Mouse (Mus musculus) left cerebral cortex, adult 8-10 months (tissue): ENCODE measurements at regions not wholly inside any gene's neighbourhood (a gene's known extent, or its start where the extent isn't known, plus 50 kb on each side); places are given as distances from the start of the nearest gene placed in this dataset.

ENCODE experiments used
- DNase-seq, 2 experiments: peaks; one replicate each; pipeline ENCODE4 v3.0.0; 2022; ENCODE audit warnings: low spot score in 2 of 2

DNA sequence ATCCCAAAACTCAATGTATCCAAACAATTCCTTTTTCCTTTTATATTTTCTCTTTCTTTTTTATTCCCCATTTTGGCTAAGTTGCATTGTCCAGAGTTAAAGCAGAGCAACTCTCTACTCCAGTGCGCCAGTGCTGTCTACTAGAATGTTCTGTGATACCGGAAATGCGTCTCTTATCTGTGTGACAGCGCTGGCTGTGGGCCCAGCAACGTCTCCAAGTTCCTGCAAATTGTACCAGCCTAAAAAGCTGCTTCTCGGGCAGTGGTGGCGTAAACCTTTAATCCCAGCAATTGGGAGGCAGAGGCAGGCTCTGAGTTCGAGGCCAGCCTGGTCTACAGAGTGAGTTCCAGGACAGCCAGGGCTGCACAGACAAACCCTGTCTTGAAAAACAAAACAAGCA lies 59.4 kb downstream of the Cox18 start:
- DNase-seq = no peak

DNA sequence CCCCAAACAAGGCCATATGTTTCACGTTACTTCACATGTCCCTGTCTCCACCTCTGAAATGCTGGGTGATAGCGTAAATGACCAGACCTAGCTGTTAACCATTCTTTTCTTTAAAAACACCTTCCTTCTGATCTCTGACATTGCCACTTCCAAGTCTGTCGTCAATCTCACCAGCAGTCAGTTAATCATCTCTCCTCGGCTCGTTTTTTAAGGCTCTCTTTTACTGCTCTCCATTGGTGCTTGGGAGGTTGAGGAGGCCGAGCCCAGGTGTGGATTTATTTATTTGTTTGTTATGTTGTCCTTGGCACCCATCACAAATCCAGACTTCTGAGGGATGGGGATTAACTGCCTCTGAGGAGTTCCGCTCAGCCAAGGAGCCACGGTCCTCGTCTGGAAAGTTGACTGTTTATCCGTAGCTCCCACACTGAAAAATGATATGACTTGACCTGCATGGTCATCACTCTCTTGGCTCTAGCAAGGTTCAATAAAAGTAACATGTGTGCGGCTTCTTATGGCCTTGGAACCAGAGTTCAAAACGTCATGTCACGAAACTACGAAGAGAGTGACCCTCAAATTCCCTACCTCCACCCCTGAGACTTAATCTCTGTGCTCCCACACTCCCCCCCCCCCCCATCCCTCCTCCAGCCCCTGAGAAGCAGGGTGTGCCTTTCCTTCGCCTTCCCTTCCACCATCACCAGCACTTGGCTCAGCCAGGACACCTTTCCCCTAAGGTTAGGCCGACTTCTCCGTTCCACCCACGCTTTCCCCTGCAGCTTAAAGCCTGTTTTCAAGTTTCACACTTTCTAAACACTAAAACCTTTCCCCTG lies 60.6 kb downstream of the Cox18 start:
- DNase-seq = no peak

DNA sequence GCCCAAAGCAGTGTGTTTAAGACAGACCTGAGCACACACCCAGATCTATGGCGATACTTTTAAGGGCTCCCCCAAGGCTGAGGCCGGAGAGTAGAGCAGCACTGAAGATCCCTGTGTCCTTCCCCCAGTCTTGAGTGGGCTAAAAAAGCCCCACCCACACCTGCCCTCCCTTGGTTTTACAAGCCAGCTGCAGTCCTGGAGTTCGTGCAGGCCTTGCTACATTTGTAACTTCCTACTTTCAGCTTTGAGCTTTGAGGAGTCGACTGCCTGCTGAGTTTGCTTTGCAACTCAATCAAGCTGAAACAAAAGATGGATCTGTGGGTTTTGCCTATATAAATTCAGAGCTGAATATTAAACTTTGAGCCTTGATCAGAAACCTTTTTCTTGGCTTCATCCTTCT lies 63.5 kb downstream of the Cox18 start:
- DNase-seq = no peak

DNA sequence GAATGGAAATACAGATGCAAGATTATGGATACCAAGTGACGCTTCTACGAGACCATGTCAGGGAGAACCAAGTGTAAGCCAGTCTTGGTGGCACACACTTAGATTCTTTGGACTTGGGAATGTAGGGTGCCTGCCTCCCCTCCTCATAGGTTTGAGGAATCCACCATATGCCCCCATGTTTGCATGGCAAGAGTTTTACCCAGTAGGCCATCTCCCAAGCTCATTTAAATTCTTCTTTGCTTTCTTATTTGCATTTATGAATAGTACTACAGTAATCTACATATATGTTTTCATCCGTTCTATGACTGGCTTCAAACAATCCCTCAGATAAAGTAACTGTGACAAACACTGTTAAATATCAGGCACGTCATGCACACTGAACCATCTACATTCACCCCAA lies 67.3 kb downstream of the Cox18 start:
- DNase-seq = no peak

DNA sequence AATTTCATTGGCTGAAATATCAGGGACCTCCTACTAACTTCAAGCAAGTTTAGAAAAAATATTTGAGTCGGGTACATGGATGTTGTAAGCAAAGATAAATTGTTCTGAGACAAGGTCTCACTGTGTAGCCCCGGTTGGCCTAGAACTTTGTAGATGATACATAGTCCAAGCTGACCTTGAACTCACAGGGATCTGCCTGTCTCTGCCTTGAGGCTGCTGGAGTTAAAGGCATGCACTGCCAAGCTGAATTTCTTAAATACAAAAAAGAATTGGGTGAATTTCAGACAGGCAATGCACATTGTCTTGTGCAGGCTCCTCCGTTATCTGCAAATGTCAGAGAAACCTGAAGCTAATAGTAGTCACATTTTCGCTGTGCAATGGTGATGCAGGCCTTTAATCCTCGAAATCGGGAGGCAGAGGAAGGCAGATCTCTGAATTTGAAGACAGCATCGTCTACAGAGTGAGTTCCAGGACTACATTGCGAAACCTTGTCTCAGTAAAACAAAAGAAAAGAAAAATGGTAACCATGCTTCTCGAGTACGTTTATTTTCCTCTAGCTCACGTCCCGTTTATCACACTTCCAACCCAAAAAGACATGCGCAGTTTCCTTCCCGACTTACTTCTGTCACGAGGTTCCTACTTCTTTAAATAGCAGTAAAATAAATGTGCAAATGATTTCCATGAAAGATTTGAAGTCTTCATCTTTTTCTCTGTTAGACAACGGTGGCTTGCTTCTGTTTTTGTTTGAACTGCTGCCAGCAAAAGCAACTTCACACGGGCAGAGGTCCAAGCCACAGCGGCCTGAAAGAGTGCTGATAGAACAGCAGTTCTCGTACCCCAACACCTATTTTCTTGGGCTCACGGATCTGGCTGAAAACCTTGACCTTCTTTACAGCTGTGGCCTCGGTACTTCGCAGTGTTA lies 73.9 kb downstream of the Cox18 start:
- DNase-seq = no peak

DNA sequence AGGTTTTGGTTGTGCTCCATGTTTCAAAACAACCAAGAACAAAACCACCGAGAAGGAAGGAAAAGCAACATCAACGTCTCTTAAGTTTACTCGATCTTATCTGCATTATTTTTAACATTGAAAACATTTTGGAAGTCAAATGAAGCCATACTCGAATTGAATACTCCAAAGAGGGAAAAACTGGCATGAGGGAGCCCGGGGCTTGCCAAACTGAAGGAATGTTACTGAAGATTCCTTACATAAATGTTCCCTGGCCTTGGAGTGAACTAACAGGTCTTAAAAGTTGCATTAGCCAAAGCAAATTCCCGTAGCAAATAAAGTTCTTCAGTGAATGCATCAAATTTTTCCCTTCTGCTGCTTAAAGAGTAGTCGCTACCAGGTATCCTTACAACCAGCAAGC lies 87.8 kb downstream of the Cox18 start:
- DNase-seq = no peak

DNA sequence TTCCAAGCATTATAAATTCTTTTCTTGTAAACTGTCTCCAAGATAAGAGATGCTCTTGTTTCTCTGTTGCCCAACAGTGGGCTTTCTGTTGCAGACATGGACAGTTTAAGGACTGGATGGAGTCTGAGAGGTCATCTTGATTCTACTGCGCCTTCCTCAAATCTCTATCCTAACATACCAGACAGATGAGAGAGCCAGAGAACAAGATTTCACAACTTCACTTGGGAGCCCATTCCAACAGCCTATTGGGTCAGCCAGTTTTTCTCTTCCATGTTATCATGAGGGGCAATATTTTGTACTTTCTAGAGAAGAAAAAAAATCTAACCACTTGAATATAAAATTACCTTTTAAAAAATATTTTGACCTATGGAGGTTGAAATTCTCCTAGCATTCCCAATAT lies 116.8 kb downstream of the Cox18 start:
- no peak for DNase-seq

DNA sequence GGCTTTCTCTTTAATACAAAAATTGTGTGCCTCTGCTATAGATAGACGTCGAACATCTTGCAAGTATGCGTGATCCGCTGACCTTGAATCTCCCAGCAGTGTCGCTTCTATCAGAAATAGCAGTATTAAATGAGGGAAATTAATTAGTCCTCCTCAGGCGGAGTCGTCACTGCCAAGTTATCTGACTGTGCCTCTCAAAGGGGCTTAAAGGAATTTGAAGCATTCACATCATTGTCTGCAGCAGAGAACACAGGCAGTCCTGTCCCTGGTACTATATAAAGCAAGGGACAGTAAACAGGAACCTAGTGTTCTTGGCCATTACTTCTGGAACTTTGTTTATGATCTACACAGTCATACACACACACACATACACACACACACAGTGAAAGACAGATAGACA lies 119.1 kb downstream of the Cox18 start:
- no peak for DNase-seq

DNA sequence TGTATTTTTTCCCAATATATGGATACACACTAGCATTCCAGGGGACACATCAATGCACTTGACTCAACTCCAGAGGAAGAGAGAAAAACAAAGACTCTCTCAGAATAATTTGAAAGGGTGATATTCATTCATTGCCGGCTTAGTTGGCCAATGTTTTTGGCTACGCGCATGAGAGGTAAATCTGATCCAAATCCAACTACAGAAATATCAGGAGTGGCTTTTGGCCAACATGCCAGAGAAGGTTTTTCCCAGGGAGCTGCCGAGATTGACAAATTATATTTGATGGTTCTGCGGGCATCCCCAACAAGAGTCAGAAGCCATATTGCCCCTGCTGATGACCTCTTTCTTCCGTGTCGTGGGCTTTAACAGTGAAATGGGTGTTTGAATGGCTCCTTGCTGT lies 135.3 kb downstream of the Cox18 start:
- no peak for DNase-seq

DNA sequence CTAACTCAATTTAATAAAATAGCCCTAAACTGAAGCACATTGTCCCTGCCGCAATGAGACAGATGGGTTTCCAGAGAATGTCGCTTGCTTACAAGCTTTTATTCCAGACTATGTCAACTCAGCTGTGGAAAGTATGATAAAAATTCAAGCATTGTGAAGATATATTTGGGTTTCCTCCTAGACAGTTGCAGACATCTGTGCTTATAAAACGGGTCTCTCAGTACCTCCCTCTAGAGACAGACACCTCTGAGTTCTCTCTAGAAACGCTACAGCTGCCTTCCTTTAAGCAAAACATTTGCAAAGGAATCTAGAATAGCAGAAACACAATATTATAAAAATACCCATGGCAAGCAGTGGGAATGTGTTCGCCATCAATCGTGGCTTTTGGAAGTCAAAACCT lies 137.3 kb downstream of the Cox18 start:
- no peak for DNase-seq

DNA sequence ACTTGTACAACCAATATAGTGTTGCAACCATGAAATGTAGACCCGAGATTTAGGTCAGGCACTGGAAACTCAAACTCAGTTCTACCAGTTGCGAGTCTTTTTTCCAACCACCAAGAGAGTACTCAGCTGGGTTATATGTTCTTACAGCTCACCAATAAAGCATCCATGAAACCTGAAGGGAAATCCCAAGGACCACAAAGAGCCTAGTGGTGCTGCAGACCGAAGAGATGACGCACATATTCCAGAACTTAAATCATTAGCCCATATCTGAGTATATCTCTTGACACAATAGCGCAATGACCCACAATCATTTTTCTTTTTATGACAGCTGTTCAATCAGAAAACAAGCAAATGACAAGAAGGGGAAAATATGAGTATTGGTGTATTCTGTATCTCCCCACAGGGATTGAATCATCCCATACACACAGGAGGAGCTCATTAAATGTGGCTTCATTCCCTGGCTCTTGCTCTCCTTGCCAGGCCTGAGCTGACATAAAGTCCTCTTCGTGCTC lies 146.7 kb downstream of the Cox18 start:
- DNase-seq = no peak

DNA sequence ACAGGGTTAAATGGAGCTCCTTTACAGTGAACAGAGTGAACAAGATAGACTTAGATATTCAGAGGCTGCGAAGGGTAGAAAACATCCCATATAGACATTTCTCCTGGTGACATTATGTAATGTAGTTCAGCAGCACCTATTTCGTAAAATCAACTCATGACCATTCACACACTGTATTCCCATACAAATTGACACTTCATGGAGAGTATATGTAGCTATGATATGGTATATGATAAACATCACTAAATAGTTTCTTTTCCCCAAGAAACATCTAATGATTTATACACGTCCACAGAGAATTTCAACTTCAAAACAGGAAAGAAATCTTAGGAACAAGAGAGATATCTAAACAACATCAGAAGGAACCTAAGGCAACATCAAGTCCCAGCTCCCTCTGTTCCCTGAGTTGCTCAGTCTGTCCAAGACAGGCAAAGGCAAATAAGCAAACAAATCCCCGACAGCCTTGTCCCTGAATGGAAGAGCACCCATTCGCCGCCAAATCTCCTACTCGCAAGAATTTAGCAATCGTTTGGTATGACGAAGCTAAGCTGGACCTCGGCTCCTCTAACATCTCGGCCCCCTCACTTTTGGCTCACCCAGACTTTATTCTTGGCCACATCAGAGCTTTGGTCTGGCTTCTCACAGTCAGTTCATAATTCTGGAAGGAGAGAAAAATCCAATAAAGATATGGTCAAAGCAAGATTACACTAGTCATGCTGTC lies 148.0 kb downstream of the Cox18 start:
- no peak for DNase-seq

DNA sequence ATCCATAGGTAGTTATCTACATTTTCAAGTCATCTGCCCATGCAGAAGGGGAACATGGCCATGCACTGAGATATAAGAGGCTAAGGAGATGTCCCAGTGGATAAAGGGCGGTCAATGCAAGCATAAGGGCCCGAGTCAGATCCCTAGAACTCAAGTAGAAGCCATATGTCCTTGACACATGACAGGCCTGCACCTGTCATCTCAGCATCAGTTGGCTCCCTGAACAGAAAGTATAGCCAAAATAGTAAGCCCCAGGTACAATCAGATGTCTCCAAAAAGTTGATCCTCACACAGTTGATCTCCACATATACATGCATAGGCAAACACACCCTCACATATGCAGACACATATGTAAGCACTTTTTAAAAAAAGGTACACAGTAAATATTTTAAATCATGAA lies 152.0 kb downstream of the Cox18 start:
- DNase-seq = no peak

DNA sequence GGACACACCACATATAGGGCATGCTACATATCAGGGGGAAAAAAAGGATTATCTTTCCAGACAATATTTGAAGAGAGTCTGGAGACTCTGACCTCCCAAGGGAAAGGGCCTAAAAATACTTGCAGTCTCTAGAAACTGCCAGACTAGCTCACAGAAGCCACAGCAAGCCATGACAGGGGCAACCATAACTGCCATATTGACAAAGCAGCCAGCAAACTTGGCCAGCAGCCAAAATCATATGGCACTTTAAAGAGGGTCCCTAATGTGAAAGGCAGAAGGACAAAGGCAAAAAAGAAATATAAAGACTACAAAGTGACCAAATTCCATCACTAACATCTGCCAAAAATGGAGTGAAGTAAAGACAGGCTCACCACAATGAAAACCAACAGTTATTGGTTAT lies 155.2 kb downstream of the Cox18 start:
- DNase-seq = no peak

DNA sequence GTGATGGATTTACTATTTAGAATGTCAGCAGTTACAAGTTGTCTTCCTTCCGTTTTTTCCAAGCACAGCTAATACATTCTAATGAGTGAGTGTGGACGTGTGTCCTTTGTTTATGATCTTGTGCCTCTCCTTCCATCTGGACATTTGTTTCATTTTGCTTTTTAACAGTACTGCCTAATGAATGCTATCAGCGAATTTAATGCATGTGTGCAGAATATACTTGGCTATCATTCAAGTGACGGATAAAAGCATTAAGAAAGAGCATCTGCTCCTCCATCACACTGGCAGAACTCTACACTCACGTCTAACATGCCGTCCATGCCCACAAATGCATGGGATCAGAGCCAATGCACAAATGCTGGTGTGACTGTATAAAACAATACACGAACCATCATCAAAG lies 156.0 kb downstream of the Cox18 start:
- DNase-seq = no peak

DNA sequence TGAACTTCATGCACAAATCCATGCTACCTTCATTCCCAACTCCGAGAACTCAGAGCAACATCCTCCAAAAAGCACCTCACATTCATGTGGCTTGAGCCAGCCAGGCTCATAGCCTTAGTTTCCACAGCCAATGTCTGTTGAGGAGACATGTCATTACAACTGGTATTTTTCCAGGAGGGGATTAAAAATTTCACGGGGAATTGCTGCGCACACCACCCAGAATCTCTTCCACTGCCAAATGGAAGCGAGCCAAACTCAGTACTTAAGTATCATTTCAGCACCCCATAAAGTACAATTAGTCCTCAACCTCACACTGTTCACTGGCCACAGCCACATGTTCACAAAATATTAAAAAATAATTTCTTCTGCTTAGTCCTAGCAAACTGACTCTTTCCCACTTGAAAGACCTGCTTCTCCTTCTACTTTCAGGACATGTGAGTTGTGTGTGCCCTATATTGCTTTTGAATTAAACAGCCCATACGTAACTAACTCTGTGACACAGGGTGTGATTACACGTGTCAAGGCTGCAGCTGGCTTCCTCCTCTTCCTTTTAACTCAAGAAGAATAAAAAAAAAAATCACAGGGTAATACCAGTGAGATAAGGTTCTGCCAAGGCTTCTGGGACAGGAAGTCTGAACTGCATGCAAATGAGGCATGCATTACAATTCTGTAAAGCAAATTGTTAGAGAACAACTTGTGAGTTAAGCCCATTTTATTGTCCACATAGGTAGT lies 157.8 kb downstream of the Cox18 start:
- DNase-seq = no peak

DNA sequence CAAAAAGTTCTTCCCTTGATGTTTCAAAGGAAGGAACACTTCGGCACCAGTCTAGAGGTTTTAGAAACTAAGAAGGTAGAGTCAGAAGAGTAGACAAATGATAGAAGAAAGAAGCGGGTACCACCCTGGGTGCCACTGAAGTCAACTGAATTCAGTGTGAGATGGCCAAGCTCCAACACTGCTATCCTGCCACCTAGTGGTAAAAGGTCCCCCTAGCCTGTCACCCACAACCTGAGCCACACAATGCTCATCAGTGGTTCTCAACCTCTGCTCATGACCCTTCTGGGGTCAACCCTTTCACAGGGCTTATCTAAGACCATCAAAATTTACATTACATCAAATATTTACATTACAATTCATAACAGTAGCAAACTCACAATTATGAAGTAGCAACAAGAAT lies 168.1 kb downstream of the Cox18 start:
- no peak for DNase-seq

DNA sequence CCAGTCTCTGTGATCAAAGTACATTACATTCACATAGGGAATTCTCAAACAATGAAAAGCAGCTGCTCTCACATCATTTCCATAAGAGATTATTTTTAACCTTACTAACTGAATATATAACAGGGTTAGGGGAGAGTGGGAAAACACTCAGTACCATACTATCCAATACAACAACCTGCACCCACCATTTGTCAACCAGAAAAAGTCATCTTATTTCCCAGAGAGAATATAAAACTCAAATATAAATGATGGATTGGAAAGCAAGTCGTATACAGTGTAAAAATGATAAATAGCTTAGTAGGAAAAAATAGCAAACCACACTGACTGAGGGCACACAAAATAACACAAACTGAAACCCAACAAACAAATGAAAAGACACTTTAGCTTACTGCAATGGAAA lies 169.4 kb upstream of the Adamts3 start:
- DNase-seq = no peak

DNA sequence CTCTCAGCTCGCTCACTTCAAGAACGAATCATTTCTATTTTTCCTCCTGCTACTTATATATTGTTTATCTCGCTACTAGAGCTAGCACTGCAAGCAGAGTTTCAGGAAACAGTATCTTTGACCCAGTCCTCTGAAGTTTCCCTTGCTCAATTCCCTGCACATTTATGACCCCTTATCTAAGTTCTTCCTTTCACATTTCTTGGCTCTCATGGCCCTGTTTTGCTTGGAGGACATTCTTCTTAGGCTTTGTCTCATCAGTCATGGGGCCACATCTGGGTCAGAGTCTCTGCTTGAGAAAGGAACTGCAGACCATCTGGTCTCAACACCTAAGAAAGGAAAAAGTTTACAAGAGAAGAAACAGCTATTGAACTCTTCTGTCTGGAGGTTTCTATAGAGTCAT lies 166.7 kb upstream of the Adamts3 start:
- no peak for DNase-seq

DNA sequence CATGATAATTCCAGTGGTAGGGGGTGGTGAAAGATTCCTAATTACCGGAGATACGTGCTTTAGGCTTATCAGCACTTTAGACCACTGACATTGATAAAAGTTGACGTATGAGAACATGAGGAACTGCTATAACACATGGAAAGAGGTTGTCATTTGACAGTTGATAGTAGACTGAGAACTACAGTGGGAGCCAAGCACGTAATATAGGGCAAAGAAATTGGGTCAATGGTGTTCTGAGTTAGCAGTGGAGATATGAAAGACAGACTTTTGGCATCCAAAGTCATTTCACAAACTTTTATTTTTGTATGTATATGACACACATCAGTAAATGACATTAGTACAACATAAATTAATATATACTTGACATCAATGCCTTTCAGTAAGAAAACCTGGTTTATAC lies 159.6 kb upstream of the Adamts3 start:
- no peak for DNase-seq

DNA sequence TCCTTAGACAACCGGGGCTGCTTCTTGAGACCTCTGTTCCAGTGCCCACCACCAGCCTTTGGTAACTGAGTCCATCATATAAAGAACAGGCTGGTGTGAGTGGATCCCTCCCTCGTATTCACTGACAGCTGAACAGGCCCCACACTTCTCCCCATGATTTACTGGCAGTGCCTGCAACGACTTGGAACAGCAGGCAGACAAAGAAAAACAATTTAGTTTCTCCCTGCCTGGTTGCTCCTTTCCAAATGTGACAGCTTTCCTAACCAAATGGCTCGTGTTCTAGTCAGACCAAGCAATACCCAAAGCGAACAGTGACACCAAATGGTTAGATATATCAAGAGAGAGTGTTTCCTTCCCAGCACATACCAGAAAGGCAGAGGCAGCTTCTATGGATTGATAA lies 150.0 kb upstream of the Adamts3 start:
- no peak for DNase-seq
